Mouse (Mus musculus) limb, embryonic 13.5 days (tissue): ENCODE results near the gene She. TPM values are rescaled to one million over a fixed set of nuclear protein-coding genes. Genes with fewer than 3 reads are reported as not detected.

ENCODE experiments used
- ATAC-seq: fragments of 200-750 bp; cut with Nextera tagmentation; 2 replicates; pipeline ENCODE4 v1.8.0; 2017; ENCODE audit warnings: low read depth, moderate number of reproducible peaks, moderate TSS enrichment; ENCODE audit not compliant: low FRiP score
- H3K27ac ChIP-seq: fragments of 300-500 bp; sonication (generic); 2 replicates; pipeline ENCODE4 v1.5.1; 2015; ENCODE audit warnings: inconsistent platforms, mild to moderate bottlenecking, moderate library complexity
- H3K27me3 ChIP-seq: fragments of 300-500 bp; sonication (generic); 2 replicates; pipeline ENCODE4 v1.6.1; 2015; ENCODE audit warnings: mild to moderate bottlenecking, inconsistent platforms
- H3K36me3 ChIP-seq: fragments of 300-500 bp; sonication (generic); 2 replicates; pipeline ENCODE4 v1.6.1; 2015; ENCODE audit warnings: inconsistent platforms, mild to moderate bottlenecking, moderate library complexity
- H3K4me1 ChIP-seq: fragments of 300-500 bp; sonication (generic); 2 replicates; pipeline ENCODE4 v1.6.1; 2015; ENCODE audit warnings: inconsistent platforms
- H3K4me2 ChIP-seq: fragments of 300-500 bp; sonication (generic); replicated peaks from 2 replicates; pipeline ENCODE4 v1.6.1; 2015; ENCODE audit warnings: inconsistent platforms, mild to moderate bottlenecking, moderate library complexity
- H3K4me3 ChIP-seq: fragments of 300-500 bp; sonication (generic); 2 replicates; pipeline ENCODE4 v1.5.1; 2015; ENCODE audit warnings: moderate library complexity, mild to moderate bottlenecking, inconsistent platforms
- H3K9ac ChIP-seq: fragments of 300-500 bp; sonication (generic); 2 replicates; pipeline ENCODE4 v1.6.1; 2015; ENCODE audit warnings: mild to moderate bottlenecking, inconsistent platforms
- H3K9me3 ChIP-seq: fragments of 300-500 bp; sonication (generic); 2 replicates; pipeline ENCODE4 v1.6.1; 2016; ENCODE audit warnings: inconsistent platforms
- WGBS: fragments of 180-500 bp; shearing (Covaris S2); methylation state at CpG from one replicate; pipeline ENCODE4 v1.1.7; 2015; 5-methylcytosine and 5-hydroxymethylcytosine counted together
- polyA plus RNA-seq: library from polyadenylated mRNA; unstranded; fragments of >200 nt; fragmentation: Nextera tagmentation; extraction: Ambion mirVana; gene quantifications from 2 replicates; pipeline ENCODE4 v1.2.1, GENCODE M21; 2015

The She gene
- polyA plus RNA-seq, 1 experiment from 2014 or later: 3.6 TPM

- H3K27ac ChIP-seq: no peak overlapping the region
- no peak overlapping the region for H3K4me2 ChIP-seq
- no peak for ATAC-seq
- no peaks in the 10 kb centered on the region for H3K27me3 ChIP-seq
- no peak overlapping the region for H3K4me3 ChIP-seq
- WGBS: 78% methylated on average over 5 of the region's 5 CpGs
- peaks cover 25% of the 10 kb centered on the region for H3K4me1 ChIP-seq
- H3K36me3 ChIP-seq: no peaks in the 10 kb centered on the region
- H3K9ac ChIP-seq: no peak overlapping the region
- H3K9me3 ChIP-seq: no peaks in the 10 kb centered on the region
Measured at GRCm38 (mm10) chr3:89892517-89893106, 61.4 kb downstream of the She start.

GRCm38 (mm10) chr3:89896571-89896970, 65.4 kb downstream of the She start:
- 23% methylated on average over 5 of the region's 5 CpGs for WGBS
- Histone ChIP-seq H3K27me3 (no peaks in the 10 kb centered on the region), H3K4me3 (no peak overlapping the region), H3K4me2 (no peak overlapping the region), H3K9ac (no peak overlapping the region), H3K36me3 (no peaks in the 10 kb centered on the region), H3K4me1 (peaks cover 24% of the 10 kb centered on the region), H3K27ac (no peak overlapping the region), H3K9me3 (no peaks in the 10 kb centered on the region)
- no peak for ATAC-seq

- no peaks in the 10 kb centered on the region for H3K9me3 ChIP-seq
- no peak overlapping the region for H3K9ac ChIP-seq
- ATAC-seq: peak; percentile 32; the same call in 1 of the 2 replicates
- H3K27ac ChIP-seq: no peak overlapping the region; the same call in 1 of the 2 replicates
- H3K4me2 ChIP-seq: no peak overlapping the region
- no peaks in the 10 kb centered on the region for H3K36me3 ChIP-seq
- H3K4me3 ChIP-seq: no peak overlapping the region
- no peaks in the 10 kb centered on the region for H3K27me3 ChIP-seq
- H3K4me1 ChIP-seq: peaks cover 24% of the 10 kb centered on the region
- WGBS: 57% methylated on average over 8 of the region's 8 CpGs
Measured at GRCm38 (mm10) chr3:89897204-89897796, 66.1 kb downstream of the She start.

GRCm38 (mm10) chr3:89898011-89898410, 66.8 kb downstream of the She start:
- H3K4me3 ChIP-seq: no peak overlapping the region
- 68% methylated on average over 10 of the region's 10 CpGs for WGBS
- no peak for ATAC-seq
- no peak overlapping the region for H3K4me2 ChIP-seq
- no peaks in the 10 kb centered on the region for H3K9me3 ChIP-seq
- H3K9ac ChIP-seq: no peak overlapping the region; the same call in 1 of the 2 replicates
- no peak overlapping the region; the same call in 1 of the 2 replicates for H3K27ac ChIP-seq
- H3K4me1 ChIP-seq: peaks cover 24% of the 10 kb centered on the region
- no peaks in the 10 kb centered on the region for H3K27me3 ChIP-seq
- H3K36me3 ChIP-seq: no peaks in the 10 kb centered on the region

- Histone ChIP-seq H3K27me3 (no peaks in the 10 kb centered on the region), H3K9ac (no peak overlapping the region), H3K4me3 (no peak overlapping the region), H3K27ac (no peak overlapping the region), H3K4me2 (no peak overlapping the region), H3K36me3 (no peaks in the 10 kb centered on the region), H3K4me1 (peaks cover 24% of the 10 kb centered on the region), H3K9me3 (no peaks in the 10 kb centered on the region)
- WGBS: 66% methylated on average over 5 of the region's 5 CpGs
- ATAC-seq: no peak
Measured at GRCm38 (mm10) chr3:89898870-89899510, 67.8 kb downstream of the She start.

- Histone ChIP-seq H3K9me3 (no peaks in the 10 kb centered on the region), H3K4me3 (no peak overlapping the region), H3K27ac (no peak overlapping the region), H3K9ac (no peak overlapping the region), H3K4me1 (peaks cover 24% of the 10 kb centered on the region), H3K36me3 (no peaks in the 10 kb centered on the region), H3K4me2 (no peak overlapping the region), H3K27me3 (no peaks in the 10 kb centered on the region)
- no peak for ATAC-seq
- 66% methylated on average over 8 of the region's 8 CpGs for WGBS
Measured at GRCm38 (mm10) chr3:89899511-89899908, 68.3 kb downstream of the She start.

- no peaks in the 10 kb centered on the region for H3K36me3 ChIP-seq
- H3K4me2 ChIP-seq: no peak overlapping the region
- H3K4me1 ChIP-seq: peaks cover 9% of the 10 kb centered on the region
- ATAC-seq: no peak
- no peak overlapping the region for H3K9ac ChIP-seq
- no peaks in the 10 kb centered on the region for H3K9me3 ChIP-seq
- no peak overlapping the region for H3K4me3 ChIP-seq
- H3K27me3 ChIP-seq: peaks cover 25% of the 10 kb centered on the region
- H3K27ac ChIP-seq: no peak overlapping the region
- 68% methylated on average over 3 of the region's 3 CpGs for WGBS
Measured at GRCm38 (mm10) chr3:89907846-89908245, 76.7 kb downstream of the She start.

Other genes starting within 250 kb of the She start
- gene Adar, start 116.3 kb upstream of the She start, polyA plus RNA-seq: 11.2 and 12.4 TPM in 2 replicates
- gene Chrnb2, start 66.7 kb upstream of the She start, polyA plus RNA-seq: 0.43 and 0.63 TPM in 2 replicates
- 11.3 and 11.5 TPM in 2 replicates for gene Ube2q1, start 57.8 kb upstream of the She start, polyA plus RNA-seq
- gene Il6ra, start 81.8 kb downstream of the She start, polyA plus RNA-seq: 0.96 and 1.2 TPM in 2 replicates
- 15.2 and 17.7 TPM in 2 replicates for gene Atp8b2, start 132.1 kb downstream of the She start, polyA plus RNA-seq
- 157 and 174 TPM in 2 replicates for gene Hax1, start 167.4 kb downstream of the She start, polyA plus RNA-seq
- 158 and 164 TPM in 2 replicates for gene 4933434E20Rik, start 220.3 kb downstream of the She start, polyA plus RNA-seq
- 206 and 208 TPM in 2 replicates for gene Ubap2l, start 221.3 kb downstream of the She start, polyA plus RNA-seq
- 520 and 556 TPM in 2 replicates for gene Tpm3, start 241.3 kb downstream of the She start, polyA plus RNA-seq